Mouse (Mus musculus) right cerebral cortex, postnatal 25 days (tissue): ENCODE results near the gene Slc25a38.

ENCODE experiments used
- DNase-seq: peaks from one replicate; pipeline ENCODE4 v3.0.0; 2022

Gene Slc25a38

GRCm38 (mm10) chr9:120149222-120149828 lies 39.2 kb downstream of the Slc25a38 start, which contains the start of gene Mobp:
Gene Mobp, plus strand, starts transcription at chr9:120149707.
- DNase-seq, result no peak

GRCm38 (mm10) chr9:120151152-120151551 lies 41.0 kb downstream of the Slc25a38 start:
- DNase-seq, result no peak

DNA sequence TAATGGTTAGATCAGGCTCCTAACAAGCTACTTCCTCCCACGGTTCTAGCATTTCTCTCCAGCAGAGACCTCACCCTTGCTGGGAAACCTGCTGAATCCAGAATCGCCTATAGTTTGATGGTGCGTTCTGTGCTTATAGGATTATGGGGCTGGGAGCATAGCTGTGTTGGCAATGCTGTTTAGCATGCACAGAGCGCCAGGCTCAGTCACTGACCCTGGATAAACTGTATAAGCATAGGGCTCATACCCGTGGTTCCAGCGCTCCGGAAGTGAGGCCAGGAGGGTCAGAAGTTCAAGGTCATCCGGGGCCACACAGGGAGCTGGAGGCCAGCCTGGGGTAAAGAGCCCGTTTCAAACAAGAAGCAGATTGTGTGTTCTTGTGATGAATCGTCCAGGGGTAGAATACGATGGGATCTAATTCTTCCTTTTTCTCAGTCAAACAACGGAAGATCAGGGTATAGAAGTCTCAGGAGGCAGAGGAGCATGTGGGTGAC lies 41.8 kb downstream of the Slc25a38 start:
- DNase-seq, result no peak

- DNase-seq, result no peak
Observed at GRCm38 (mm10) chr9:120158047-120158446, 47.9 kb downstream of the Slc25a38 start.

- DNase-seq, result no peak
Observed at GRCm38 (mm10) chr9:120163862-120164261, 53.7 kb downstream of the Slc25a38 start.

GRCm38 (mm10) chr9:120167826-120168225 lies 57.7 kb downstream of the Slc25a38 start:
- no peak for DNase-seq

DNA sequence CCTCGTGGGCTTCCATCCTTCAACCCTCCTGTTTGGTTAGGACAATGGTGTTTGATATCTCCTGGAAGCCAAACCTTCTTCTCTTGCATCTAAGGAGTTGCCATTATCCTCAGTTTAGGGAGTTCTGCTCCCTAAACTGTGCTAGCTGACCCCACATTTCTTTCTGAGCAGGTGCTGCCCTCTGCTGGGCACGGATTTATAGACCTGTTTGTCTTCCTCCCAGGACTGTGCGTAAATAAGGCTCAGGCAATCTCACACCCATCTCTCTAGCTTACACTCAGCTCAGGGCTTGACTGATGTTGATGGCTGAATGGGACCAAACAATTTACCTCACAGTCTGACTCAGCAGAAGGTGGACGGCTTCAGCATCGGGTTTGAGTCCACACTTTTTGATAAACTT lies 61.1 kb downstream of the Slc25a38 start:
- peak; percentile 48 for DNase-seq
